Mouse (Mus musculus) megakaryocyte, embryonic 14.5 days (primary cell): Measurements from ENCODE around the gene Ppp1r14a.

Experiments used
- FLI1 ChIP-seq: IDR thresholded peaks from 2 replicates; pipeline ENCODE4 v1.6.1; 2012; ENCODE audit warnings: low read length, inconsistent platforms, mixed read lengths
- GATA1 ChIP-seq: IDR thresholded peaks from 3 replicates; pipeline ENCODE4 v1.6.1; 2012; ENCODE audit warnings: mixed read lengths, low read length, inconsistent platforms, borderline replicate concordance

DNA sequence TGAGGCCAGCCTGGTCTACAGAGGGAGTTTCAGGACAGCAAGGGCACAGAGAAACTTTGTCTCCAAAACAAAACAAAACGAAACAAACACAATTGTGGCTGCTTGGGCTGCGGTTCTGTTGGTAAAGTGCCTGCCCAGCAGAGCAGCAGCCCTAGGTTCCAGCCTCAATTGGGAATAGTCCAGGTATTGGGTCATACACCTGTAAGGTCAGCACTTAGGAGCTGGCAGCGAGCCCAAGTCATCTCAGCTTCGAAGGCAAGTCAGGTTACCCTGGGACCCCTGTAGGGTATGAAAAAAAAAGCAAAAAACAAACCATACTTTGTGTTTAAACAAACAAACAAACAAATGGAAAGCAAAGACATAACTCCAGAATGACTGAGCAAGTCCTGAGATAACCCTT lies 33.2 kb upstream of the Ppp1r14a start:
- TF ChIP-seq GATA1 (no peak), FLI1 (no peak)
